Mouse (Mus musculus) liver, postnatal 0 days (tissue): ENCODE data around the gene Dpf2. TPM values are rescaled to one million over a fixed set of nuclear protein-coding genes. Genes with fewer than 3 reads are reported as not detected.
"Not testable (repeated sequence)": the region's sequence is repeated elsewhere in the genome, so short reads cannot be mapped to it uniquely, and the experiment has no call there.

ENCODE experiments used
- ATAC-seq: fragments of 200-750 bp; cut with Nextera tagmentation; 2 replicates; pipeline ENCODE4 v1.8.0; 2017; ENCODE audit warnings: mild to moderate bottlenecking, moderate library complexity
- DNase-seq: peaks from one replicate; pipeline ENCODE4 v3.0.0-alpha.2; 2016
- H3K27ac ChIP-seq: fragments of 300-500 bp; sonication (generic); 2 replicates; pipeline ENCODE4 v1.5.1; 2014; ENCODE audit warnings: antibody characterized with exemption, moderate library complexity, mild to moderate bottlenecking, low read depth
- H3K27me3 ChIP-seq: fragments of 300-500 bp; sonication (generic); 2 replicates; pipeline ENCODE4 v1.6.1; 2014; ENCODE audit warnings: low read length, control low read depth, mixed read lengths; ENCODE audit not compliant: insufficient read depth
- H3K36me3 ChIP-seq: fragments of 300-500 bp; sonication (generic); replicated peaks from 2 replicates; pipeline ENCODE4 v1.6.1; 2014; ENCODE audit warnings: mild to moderate bottlenecking, control low read depth, low read length, moderate library complexity, mixed read lengths; ENCODE audit not compliant: insufficient read depth
- H3K4me1 ChIP-seq: fragments of 300-500 bp; sonication (generic); 2 replicates; pipeline ENCODE4 v1.6.1; 2014; ENCODE audit warnings: antibody characterized with exemption, mild to moderate bottlenecking, control low read depth; ENCODE audit not compliant: insufficient read depth
- H3K4me2 ChIP-seq: fragments of 300-500 bp; sonication (generic); 2 replicates; pipeline ENCODE4 v1.6.1; 2014; ENCODE audit warnings: low read depth, mild to moderate bottlenecking, low read length, moderate library complexity, mixed read lengths
- H3K4me3 ChIP-seq: fragments of 300-500 bp; sonication (generic); 2 replicates; pipeline ENCODE4 v1.5.1; 2014; ENCODE audit warnings: low read depth, low read length
- H3K9ac ChIP-seq: fragments of 300-500 bp; sonication (generic); replicated peaks from 2 replicates; pipeline ENCODE4 v1.6.1; 2014; ENCODE audit warnings: mild to moderate bottlenecking, moderate library complexity
- H3K9me3 ChIP-seq: fragments of 300-500 bp; sonication (generic); 2 replicates; pipeline ENCODE4 v1.6.1; 2016; ENCODE audit warnings: mild to moderate bottlenecking, control low read depth, low read length, mixed read lengths
- CTCF ChIP-seq: sonication (generic); IDR thresholded peaks from 2 replicates; pipeline ENCODE4 v1.5.1; 2016; ENCODE audit warnings: antibody characterized with exemption, low read depth
- EP300 ChIP-seq: IDR thresholded peaks from 2 replicates; pipeline ENCODE4 v1.6.1; 2016; ENCODE audit warnings: antibody characterized with exemption, low read depth, mild to moderate bottlenecking
- WGBS: fragments of 180-500 bp; shearing (Covaris S2); extraction: QIAGEN DNeasy Blood & Tissue Kit; methylation state at CpG from one replicate; pipeline ENCODE4 v1.1.7; 2014; ENCODE audit not compliant: insufficient replicate concordance; 5-methylcytosine and 5-hydroxymethylcytosine counted together
- polyA plus RNA-seq: library from polyadenylated mRNA; unstranded; fragments of >200 nt; fragmentation: Nextera tagmentation; extraction: Ambion mirVana; gene quantifications from 2 replicates; pipeline ENCODE4 v1.2.1, GENCODE M21; 2015

The Dpf2 gene
- polyA plus RNA-seq, 1 experiment from 2014 or later: 32.6 TPM

DNA sequence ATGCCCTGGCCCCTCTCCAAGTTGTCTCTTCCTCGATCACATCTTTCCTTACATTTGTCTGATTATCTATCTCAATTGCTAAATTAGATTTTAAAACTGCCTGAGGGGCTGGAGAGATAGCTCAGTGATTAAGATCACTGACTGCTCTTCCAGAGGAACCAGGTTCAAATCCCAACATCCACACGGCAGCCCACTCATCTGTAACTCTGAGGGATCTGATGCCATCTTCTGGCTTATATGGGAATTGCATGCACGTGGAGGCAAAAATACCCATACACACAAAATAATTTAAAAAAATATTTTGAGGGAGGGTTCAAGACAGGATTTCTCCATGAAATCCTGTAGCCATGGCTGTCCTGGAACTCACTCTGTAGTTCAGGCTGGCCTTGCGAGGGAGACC lies 27.0 kb downstream of the Dpf2 start:
- 66% methylated on average over 4 of the region's 4 CpGs for WGBS
- ATAC-seq (no peak), DNase-seq (no peak)
- no peak overlapping the region for H3K27ac ChIP-seq
- no peaks in the 10 kb centered on the region for H3K9me3 ChIP-seq
- H3K4me1 ChIP-seq: peaks cover 20% of the 10 kb centered on the region
- peak; percentile 74 for TF ChIP-seq CTCF
- TF ChIP-seq EP300: no peak
- H3K4me2 ChIP-seq: no peak overlapping the region
- H3K9ac ChIP-seq: no peak overlapping the region
- no peak overlapping the region for H3K4me3 ChIP-seq
- H3K36me3 ChIP-seq: peaks cover 1% of the 10 kb centered on the region; the same call in 1 of the 2 replicates
- H3K27me3 ChIP-seq: peaks cover 6% of the 10 kb centered on the region

DNA sequence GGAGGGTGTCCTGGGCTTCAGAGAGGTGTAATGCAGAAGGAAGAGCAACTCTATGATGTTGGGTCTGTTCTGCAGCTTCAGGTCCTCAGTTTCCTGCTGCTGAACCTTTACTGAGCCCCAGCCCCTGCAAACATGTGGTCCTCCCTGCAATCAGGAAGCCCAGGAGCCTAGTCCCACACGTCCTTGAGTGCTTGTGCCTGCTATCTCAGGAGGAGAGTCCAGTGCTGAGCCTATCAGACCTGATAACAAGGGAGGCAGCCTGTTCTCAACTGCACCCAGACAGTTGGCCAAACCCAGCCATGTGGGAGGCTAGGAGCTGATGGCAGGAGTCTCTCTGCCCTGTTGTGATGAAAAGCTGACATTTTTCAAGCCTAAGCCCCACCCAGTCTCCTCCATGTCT lies 28.9 kb downstream of the Dpf2 start:
- DNase-seq (no peak), ATAC-seq (peak; percentile 62)
- Histone ChIP-seq H3K36me3 (peaks cover 8% of the 10 kb centered on the region; the same call in 1 of the 2 replicates), H3K4me3 (no peak overlapping the region), H3K4me2 (0 out of 2 replicates have a peak overlapping the region, but pooled peaks have one; percentile 9), H3K9me3 (no peaks in the 10 kb centered on the region), H3K27me3 (peaks cover 6% of the 10 kb centered on the region), H3K4me1 (peaks cover 27% of the 10 kb centered on the region), H3K9ac (no peak overlapping the region), H3K27ac (no peak overlapping the region)
- 75% methylated on average over 1 of the region's 1 CpGs for WGBS
- TF ChIP-seq CTCF: no peak
- peak; percentile 78; the same call in 1 of the 2 replicates for TF ChIP-seq EP300

DNA sequence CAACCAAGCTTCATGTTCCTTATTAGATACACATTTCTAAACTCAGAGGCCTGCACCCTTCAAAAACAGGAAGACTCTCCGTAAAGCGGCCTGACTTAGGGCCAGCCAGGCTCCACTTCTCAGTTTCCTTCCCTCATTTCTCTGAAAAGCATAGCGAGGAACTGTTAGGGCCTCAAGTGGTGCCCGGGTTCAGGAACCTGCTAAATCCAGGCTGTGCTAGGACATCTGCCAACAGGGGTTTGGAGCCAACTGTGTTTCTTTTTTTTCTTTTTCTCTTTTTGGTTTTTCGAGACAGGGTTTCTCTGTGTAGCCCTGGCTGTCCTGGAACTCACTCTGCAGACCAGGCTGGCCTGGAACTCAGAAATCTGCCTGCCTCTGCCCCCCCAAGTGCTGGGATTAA lies 30.7 kb downstream of the Dpf2 start:
- WGBS: 47% methylated on average over 5 of the region's 5 CpGs
- H3K9ac ChIP-seq, DNase-seq, H3K9me3 ChIP-seq, H3K4me2 ChIP-seq, H3K27me3 ChIP-seq, ATAC-seq, H3K4me3 ChIP-seq, H3K36me3 ChIP-seq: not testable (repeated sequence)
- Histone ChIP-seq H3K4me1 (peaks cover 39% of the 10 kb centered on the region), H3K27ac (0 out of 2 replicates have a peak overlapping the region, but pooled peaks have one; percentile 25)

DNA sequence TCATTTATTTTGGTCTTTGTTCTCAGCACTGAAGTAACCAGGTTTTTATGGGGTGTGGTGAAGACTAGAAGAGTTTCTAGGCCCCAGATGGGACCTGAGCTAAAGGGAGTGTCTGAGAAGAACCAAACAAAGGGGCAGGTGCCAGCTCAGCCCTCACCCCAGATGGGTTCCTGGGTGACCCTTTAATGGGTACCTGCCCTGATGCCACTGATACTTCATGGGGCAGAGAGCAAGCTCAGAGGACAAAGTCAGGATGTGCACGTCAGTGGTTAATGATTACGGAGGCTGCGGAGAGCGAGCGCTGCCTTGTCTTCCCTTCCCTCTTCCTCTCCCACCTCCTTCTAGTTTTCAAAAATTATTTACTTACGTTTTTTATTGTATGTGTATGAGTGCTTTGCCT lies 31.7 kb downstream of the Dpf2 start:
- H3K4me1 ChIP-seq: peaks cover 39% of the 10 kb centered on the region
- 83% methylated on average over 6 of the region's 6 CpGs for WGBS

DNA sequence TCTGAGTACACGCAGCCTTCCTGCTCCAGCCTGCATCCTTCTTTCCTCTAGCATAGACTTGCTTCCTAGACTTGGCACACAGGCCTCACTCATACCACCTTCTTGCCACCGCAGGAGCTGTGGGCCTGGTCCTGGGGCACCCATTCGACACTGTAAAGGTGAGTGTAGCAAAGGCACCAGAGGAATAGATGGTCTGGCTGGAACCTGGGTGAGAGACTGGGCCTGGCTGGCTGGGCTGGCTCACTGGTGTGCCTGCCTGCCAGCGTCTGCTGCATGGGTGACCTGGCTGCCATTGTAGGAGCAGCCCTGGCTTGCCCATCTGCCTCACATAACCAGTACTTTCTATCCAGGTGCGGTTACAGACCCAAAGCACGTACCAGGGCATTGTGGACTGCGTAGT lies 33.1 kb downstream of the Dpf2 start:
- 0 out of 2 replicates have a peak overlapping the region, but pooled peaks have one; percentile 66 for H3K4me2 ChIP-seq
- peaks cover 44% of the 10 kb centered on the region for H3K4me1 ChIP-seq
- H3K4me3 ChIP-seq: no peak overlapping the region
- no peak for DNase-seq
- no peaks in the 10 kb centered on the region for H3K9me3 ChIP-seq
- no peak overlapping the region for H3K27ac ChIP-seq
- no peak for TF ChIP-seq EP300
- TF ChIP-seq CTCF: no peak
- ATAC-seq: no peak
- peaks cover 8% of the 10 kb centered on the region; the same call in 1 of the 2 replicates for H3K36me3 ChIP-seq
- no peak overlapping the region for H3K9ac ChIP-seq
- WGBS: 93% methylated on average over 7 of the region's 7 CpGs
- no peaks in the 10 kb centered on the region for H3K27me3 ChIP-seq

More for the DNA sequence above, 31.7 kb downstream of the Dpf2 start:
- Histone ChIP-seq H3K4me3 (no peak overlapping the region), H3K9ac (no peak overlapping the region), H3K4me2 (no peak overlapping the region), H3K27me3 (peaks cover 6% of the 10 kb centered on the region), H3K27ac (no peak overlapping the region), H3K9me3 (no peaks in the 10 kb centered on the region), H3K36me3 (peaks cover 8% of the 10 kb centered on the region; the same call in 1 of the 2 replicates)
- DNase-seq (no peak), ATAC-seq (no peak)
- no peak for TF ChIP-seq CTCF
- TF ChIP-seq EP300: no peak

DNA sequence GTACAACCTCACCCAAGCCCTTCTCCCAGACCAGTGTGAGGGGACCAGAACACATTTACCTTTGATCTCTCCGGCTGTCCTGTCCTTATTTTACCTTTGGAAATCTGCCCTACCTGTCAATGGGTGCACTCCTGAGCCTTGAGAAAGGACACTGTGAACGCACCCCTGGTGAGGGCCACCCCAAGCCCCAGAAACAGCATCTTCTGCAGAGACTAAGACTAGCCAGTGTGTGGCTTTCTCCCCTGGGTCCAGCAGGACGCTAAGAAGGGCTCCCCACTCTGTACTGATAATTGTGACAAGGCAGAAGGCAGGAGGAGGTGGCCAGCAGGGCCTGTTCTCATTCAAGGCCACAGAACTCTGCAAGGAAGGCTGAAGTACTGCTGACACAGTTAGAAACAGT lies 33.9 kb downstream of the Dpf2 start:
- no peaks in the 10 kb centered on the region for H3K9me3 ChIP-seq
- DNase-seq: no peak
- peak overlapping the region; percentile 28 for H3K4me3 ChIP-seq
- no peaks in the 10 kb centered on the region for H3K27me3 ChIP-seq
- ATAC-seq: no peak
- peaks cover 8% of the 10 kb centered on the region; the same call in 1 of the 2 replicates for H3K36me3 ChIP-seq
- peaks cover 46% of the 10 kb centered on the region for H3K4me1 ChIP-seq
- H3K4me2 ChIP-seq: peak overlapping the region; percentile 66
- TF ChIP-seq CTCF (no peak), EP300 (no peak)
- H3K9ac ChIP-seq: peak overlapping the region; percentile 57
- WGBS: 49% methylated on average over 3 of the region's 3 CpGs
- H3K27ac ChIP-seq: peak overlapping the region; percentile 83

DNA sequence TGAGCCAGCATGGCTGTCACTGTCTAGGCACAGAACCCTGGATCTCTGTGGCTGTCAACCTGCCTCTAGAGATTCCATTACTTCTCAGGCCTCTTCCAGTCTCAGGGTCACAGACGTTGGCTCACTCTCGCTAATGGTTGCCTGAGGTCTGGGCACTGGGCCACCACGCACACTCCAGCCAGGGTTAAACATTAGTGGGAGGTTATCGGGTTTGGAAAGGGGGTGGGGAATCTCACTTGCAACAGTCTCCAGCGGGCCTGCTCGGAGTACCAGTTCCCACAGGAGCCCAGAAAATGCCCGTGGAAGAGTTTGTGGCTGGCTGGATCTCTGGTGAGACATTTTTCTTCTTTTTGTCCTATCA lies 34.5 kb downstream of the Dpf2 start:
- ATAC-seq (peak; percentile 85), DNase-seq (peak; percentile 80)
- peak overlapping the region; percentile 66 for H3K4me2 ChIP-seq
- H3K9ac ChIP-seq: peak overlapping the region; percentile 57
- H3K4me1 ChIP-seq: peaks cover 52% of the 10 kb centered on the region
- peaks cover 8% of the 10 kb centered on the region; the same call in 1 of the 2 replicates for H3K36me3 ChIP-seq
- peak overlapping the region; percentile 83 for H3K27ac ChIP-seq
- H3K4me3 ChIP-seq: peak overlapping the region; percentile 28
- H3K9me3 ChIP-seq: no peaks in the 10 kb centered on the region
- WGBS: 30% methylated on average over 7 of the region's 7 CpGs
- H3K27me3 ChIP-seq: no peaks in the 10 kb centered on the region
- TF ChIP-seq EP300: no peak
- TF ChIP-seq CTCF: no peak
